In the genomic region with DNA sequence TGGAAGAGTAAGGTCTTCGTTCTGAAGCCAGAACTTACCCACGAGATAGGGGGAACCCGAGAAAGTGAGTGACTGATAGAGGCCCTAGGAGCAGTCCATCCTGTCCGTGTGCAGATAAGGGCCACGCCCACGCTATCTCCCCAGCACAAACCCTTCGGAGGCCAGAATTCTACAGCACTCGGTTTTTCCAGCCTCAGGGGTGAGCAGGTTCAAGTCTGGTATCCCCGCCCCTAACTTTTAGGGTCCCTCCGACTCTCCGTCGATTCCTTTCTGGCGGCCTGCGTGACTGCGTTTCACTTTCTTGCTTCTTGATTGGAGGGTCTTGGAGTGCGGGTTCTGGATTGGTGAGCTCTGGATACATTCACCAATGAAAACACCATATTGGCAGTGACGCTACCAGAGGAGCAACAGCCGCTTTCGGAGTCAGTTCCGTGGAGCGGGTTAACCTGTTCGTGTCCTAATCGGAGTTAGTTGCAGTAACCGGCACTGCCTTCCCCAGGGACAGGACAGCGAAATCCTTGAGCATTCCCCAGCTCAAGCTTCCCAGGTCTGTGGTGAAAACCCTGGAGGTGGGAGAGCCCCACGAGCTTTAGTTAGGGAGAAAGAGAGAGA, we compare ENCODE assay signal across 8 mouse cellular contexts. TPM values are rescaled to one million over a fixed set of nuclear protein-coding genes. Genes with fewer than 3 reads are reported as not detected.
A peak's percentile ranks its signal among the peaks of the same experiment; 100 is the strongest.
DNase-seq lines count a peak whose midpoint lies in the region; ATAC-seq and TF ChIP-seq lines count a peak whose summit lies in the region.

Gene Ppox (minus strand): TSS at position 271 of the 612 bp plus-strand sequence.

- peak within 1 kb of the TSS; percentile 58 for H3K4me3 ChIP-seq in forebrain, embryonic 14.5 days (ENCODE audit: low read depth, low read length)
- H3K4me3 ChIP-seq in lung, adult 2 months (replicated peaks; ENCODE audit: extremely low read depth, low read depth, low read length): peak within 1 kb of the TSS; percentile 91

- H3K9ac ChIP-seq in forebrain, embryonic 14.5 days (ENCODE audit: low read length): peak within 1 kb of the TSS; percentile 73

- H3K27ac ChIP-seq in forebrain, embryonic 14.5 days (ENCODE audit: low read depth, low read length): peak within 1 kb of the TSS; percentile 49

- intact Hi-C loops in heart, postnatal 25 days (cut with DNase I): loop anchor here (2.0 kb wide), 2 partner anchors 34 to 166 kb away; no protein-coding TSS in a partner anchor

- no peak for TF ChIP-seq CTCF in lung, adult 2 months (IDR thresholded peaks at IDR 0.05; ENCODE audit: insufficient read depth, low read length)

- H3K4me2 ChIP-seq in forebrain, embryonic 14.5 days (ENCODE audit: low read length): peak within 1 kb of the TSS; percentile 83

- TF ChIP-seq POLR2A in lung, adult 2 months (IDR thresholded peaks at IDR 0.05; ENCODE audit: borderline replicate concordance, extremely low read depth, low read depth, low read length): peak; percentile 34; the same call in 1 of the 2 replicates

- peak; percentile 99 for DNase-seq in ES-CJ7 (ENCODE audit: low read depth, low spot score)
- peak; percentile 87 for DNase-seq in cerebellum, adult 11 months
- peak; percentile 99 for DNase-seq in forebrain, embryonic 14.5 days (ENCODE audit: low spot score)
- DNase-seq in heart, postnatal 25 days (ENCODE audit: low spot score): peak; percentile 89
- peak; percentile 94 to 97 for DNase-seq in layer of hippocampus, adult 18-20 months (ENCODE audit: low spot score in 2 of 2)
- DNase-seq in lung, adult 2 months: peak; percentile 90
- peak; percentile 86 to 93 for DNase-seq in thymus, adult 18-20 months

- ATAC-seq in forebrain, embryonic 14.5 days: peak; percentile 99
- peak; percentile 94 for ATAC-seq in neutrophil, adult 5-6 weeks (ENCODE audit: extremely low read depth, insufficient number of reproducible peaks, low FRiP score, poor library complexity, severe bottlenecking)

- peaks cover 11% of the 10 kb centered on the region for H3K4me1 ChIP-seq in forebrain, embryonic 14.5 days (ENCODE audit: control insufficient read depth, insufficient read depth, low read length)
- peaks cover 9% of the 10 kb centered on the region for H3K4me1 ChIP-seq in lung, adult 2 months (ENCODE audit: control insufficient read depth, insufficient read depth, low read length)

- H3K36me3 ChIP-seq in forebrain, embryonic 14.5 days (ENCODE audit: control insufficient read depth, insufficient read depth, low read length): peaks cover 67% of the 10 kb centered on the region

- no peaks in the 10 kb centered on the region for H3K27me3 ChIP-seq in forebrain, embryonic 14.5 days (replicated peaks; ENCODE audit: control insufficient read depth, insufficient read depth, low read length)

- no peaks in the 10 kb centered on the region for H3K9me3 ChIP-seq in forebrain, embryonic 14.5 days (replicated peaks; ENCODE audit: control insufficient read depth, low read length)

- WGBS in forebrain, embryonic 14.5 days: under 1% methylated on average over 26 of the region's 26 CpGs
- WGBS in lung, adult 2 months: under 1% methylated on average over 26 of the region's 26 CpGs

RNA-seq across cellular contexts. Expression of gene Ppox, which starts in this region (rescaled TPM):
- polyA plus RNA-seq in forebrain, embryonic 14.5 days (2014; fragmentation: Nextera tagmentation; extraction: Ambion mirVana): 41.4 and 46.0 TPM in 2 replicates
- 10 to 100 TPM; 13.4 to 13.7 TPM for total RNA-seq in heart, postnatal 25 days (2021)
- 10 to 100 TPM; 23.2 to 25.3 TPM for total RNA-seq in layer of hippocampus, adult 18-20 months (2021)
- polyA plus RNA-seq in lung, adult 2 months (2012; rRNA removed): 40.6 and 49.0 TPM in 2 replicates
- total RNA-seq in neutrophil, adult 5-6 weeks (2017): 48.4 and 57.0 TPM in 2 replicates

Comparison
In these comparisons a context has a peak if more than half of its experiments do, and no peak if none do; other contexts are left out.
1. Peak in every context shown above with its lines: DNase-seq, ATAC-seq, H3K4me3 ChIP-seq and H3K27ac ChIP-seq.